Mouse (Mus musculus): ENCODE measurements around the gene Gabpb1. TPM values are rescaled to one million over a fixed set of nuclear protein-coding genes. Genes with fewer than 3 reads are reported as not detected.

Gabpb1 gene
- total RNA-seq, 2 experiments from 2014 or later: 31.2 to 32.9 TPM

- ATAC-seq (replicated peaks; ENCODE audit: poor library complexity, severe bottlenecking): peak; percentile 84
Observed at GRCm38 (mm10) chr2:126646461-126646860, 29.7 kb downstream of the Gabpb1 start.

- ATAC-seq (replicated peaks; ENCODE audit: poor library complexity, severe bottlenecking): no peak
Observed at GRCm38 (mm10) chr2:126644768-126645167, 31.4 kb downstream of the Gabpb1 start.

- no peak for ATAC-seq (replicated peaks; ENCODE audit: poor library complexity, severe bottlenecking)
Observed at GRCm38 (mm10) chr2:126640298-126640697, 35.8 kb downstream of the Gabpb1 start.

- peak; percentile 93 for ATAC-seq (replicated peaks; ENCODE audit: poor library complexity, severe bottlenecking)
Observed at GRCm38 (mm10) chr2:126635939-126636823, 40.0 kb downstream of the Gabpb1 start.

GRCm38 (mm10) chr2:126633165-126633564, 43.0 kb downstream of the Gabpb1 start:
- no peak for ATAC-seq (replicated peaks; ENCODE audit: poor library complexity, severe bottlenecking)

GRCm38 (mm10) chr2:126628455-126628995, 47.6 kb downstream of the Gabpb1 start:
- no peak for ATAC-seq (replicated peaks; ENCODE audit: poor library complexity, severe bottlenecking)

- no peak for ATAC-seq (replicated peaks; ENCODE audit: poor library complexity, severe bottlenecking)
Observed at GRCm38 (mm10) chr2:126623138-126623537, 53.0 kb downstream of the Gabpb1 start.

GRCm38 (mm10) chr2:126622455-126622854, 53.7 kb downstream of the Gabpb1 start:
- no peak for ATAC-seq (replicated peaks; ENCODE audit: poor library complexity, severe bottlenecking)

GRCm38 (mm10) chr2:126619249-126619704, 56.9 kb downstream of the Gabpb1 start, which contains the start of gene Hdc:
Hdc (minus strand) TSS chr2:126619299.
- peak; percentile 60 for ATAC-seq (replicated peaks; ENCODE audit: poor library complexity, severe bottlenecking)

- ATAC-seq (replicated peaks; ENCODE audit: poor library complexity, severe bottlenecking): peak; percentile 77
Observed at GRCm38 (mm10) chr2:126618470-126619179, 57.5 kb downstream of the Gabpb1 start.

GRCm38 (mm10) chr2:126615355-126615754, 60.8 kb downstream of the Gabpb1 start:
- no peak for ATAC-seq (replicated peaks; ENCODE audit: poor library complexity, severe bottlenecking)

GRCm38 (mm10) chr2:126609600-126609999, 66.5 kb downstream of the Gabpb1 start:
- peak; percentile 57 for ATAC-seq (replicated peaks; ENCODE audit: poor library complexity, severe bottlenecking)

- peak; percentile 45 for ATAC-seq (replicated peaks; ENCODE audit: poor library complexity, severe bottlenecking)
Observed at GRCm38 (mm10) chr2:126607553-126608203, 68.5 kb downstream of the Gabpb1 start.

- no peak for ATAC-seq (replicated peaks; ENCODE audit: poor library complexity, severe bottlenecking)
Observed at GRCm38 (mm10) chr2:126606688-126607062, 69.5 kb downstream of the Gabpb1 start.

GRCm38 (mm10) chr2:126606061-126606687, 70.0 kb downstream of the Gabpb1 start:
- ATAC-seq (replicated peaks; ENCODE audit: poor library complexity, severe bottlenecking): peak; percentile 62

GRCm38 (mm10) chr2:126601918-126602600, 74.1 kb downstream of the Gabpb1 start:
- ATAC-seq (replicated peaks; ENCODE audit: poor library complexity, severe bottlenecking): peak; percentile 73

GRCm38 (mm10) chr2:126600533-126600932, 75.6 kb downstream of the Gabpb1 start:
- peak; percentile 60 for ATAC-seq (replicated peaks; ENCODE audit: poor library complexity, severe bottlenecking)

GRCm38 (mm10) chr2:126599005-126599404, 77.1 kb downstream of the Gabpb1 start:
- ATAC-seq (replicated peaks; ENCODE audit: poor library complexity, severe bottlenecking): no peak

- ATAC-seq (replicated peaks; ENCODE audit: poor library complexity, severe bottlenecking): no peak
Observed at GRCm38 (mm10) chr2:126598359-126598758, 77.8 kb downstream of the Gabpb1 start.
